Mouse (Mus musculus): ENCODE data around the gene Mapkapk5. TPM values are rescaled to one million over a fixed set of nuclear protein-coding genes. Genes with fewer than 3 reads are reported as not detected.

Mapkapk5 gene
- total and polyA plus RNA-seq, 2 experiments from 2014 or later, result 45.8 to 78.0 TPM

DNA sequence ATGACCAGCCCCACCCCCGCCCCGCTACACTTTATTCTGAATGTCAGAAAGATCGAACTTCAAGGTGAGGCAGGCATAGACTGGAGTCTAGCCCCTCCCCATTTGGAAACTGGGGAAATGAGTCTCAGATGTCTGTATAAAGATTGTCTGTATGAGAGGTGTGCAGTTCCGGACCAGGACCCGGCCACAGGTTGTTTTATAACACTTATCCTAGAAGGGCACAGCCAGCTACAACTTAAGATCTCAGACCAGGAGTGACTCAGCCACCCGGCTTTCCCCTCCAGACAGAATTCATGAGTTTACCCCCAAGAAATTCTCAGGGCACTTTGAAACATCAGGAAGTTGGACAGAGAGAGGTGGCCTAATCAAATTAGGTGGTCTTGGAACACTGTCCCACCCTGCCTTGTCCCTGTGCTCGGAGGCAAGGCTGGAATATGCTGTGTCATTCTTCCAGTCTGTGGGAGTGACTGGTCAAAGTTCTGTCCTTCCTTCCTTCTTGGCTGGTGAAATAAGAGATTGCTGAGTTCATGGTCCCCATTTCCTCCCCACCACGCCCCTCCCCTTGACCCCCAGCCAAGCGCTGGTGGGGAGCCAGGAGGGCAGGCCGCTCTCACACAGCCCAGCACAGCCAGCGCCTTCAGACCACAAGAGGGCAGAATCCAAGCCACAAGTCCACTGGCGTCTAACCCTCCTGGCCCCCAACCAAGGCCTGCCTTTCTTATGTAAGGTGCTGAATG is 38.2 kb upstream of the Mapkapk5 start:
- H3K27me3 ChIP-seq (ENCODE audit: insufficient read depth, low read length), result no peaks in the 10 kb centered on the region
- H3K36me3 ChIP-seq (ENCODE audit: insufficient read depth, low read length), result peaks cover 10% of the 10 kb centered on the region
- no peaks in the 10 kb centered on the region for H3K9me3 ChIP-seq (ENCODE audit: low read length)
- TF ChIP-seq CTCF (IDR thresholded peaks at IDR 0.05), result peak; percentile 72
- no peak overlapping the region for H3K9ac ChIP-seq (replicated peaks; ENCODE audit: low read length, poor library complexity, severe bottlenecking)
- no peak overlapping the region for H3K4me2 ChIP-seq (ENCODE audit: low read depth, low read length, poor library complexity, severe bottlenecking)
- H3K4me1 ChIP-seq (ENCODE audit: insufficient read depth, low read length), result no peaks in the 10 kb centered on the region
- no peak overlapping the region for H3K27ac ChIP-seq (ENCODE audit: low read depth, low read length)
- ATAC-seq (ENCODE audit: low FRiP score) (no peak), DNase-seq (ENCODE audit: low spot score) (peak; percentile 79)
- WGBS, result 56% methylated on average over 12 of the region's 12 CpGs
- no peak overlapping the region for H3K4me3 ChIP-seq (ENCODE audit: low read depth, low read length)

DNA sequence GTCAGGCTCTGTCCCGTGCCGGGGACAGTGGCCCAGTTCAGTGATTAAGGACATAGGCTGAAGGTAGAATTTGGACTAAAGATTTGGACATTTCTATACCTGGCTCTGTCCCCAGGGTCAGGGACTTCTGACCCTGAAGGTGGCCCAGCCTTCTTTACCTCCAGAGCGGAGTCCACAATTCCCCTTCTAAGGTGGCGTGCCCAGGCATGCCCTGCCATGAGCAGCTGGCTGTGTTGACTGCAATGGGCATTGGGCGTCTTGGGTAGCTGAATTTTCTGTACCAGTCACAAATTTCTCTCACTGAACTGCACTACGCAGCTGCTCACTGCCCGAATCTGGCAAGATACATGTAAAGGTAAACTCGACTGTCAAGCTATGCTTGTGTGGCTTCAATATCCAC is 36.2 kb upstream of the Mapkapk5 start:
- Histone ChIP-seq H3K36me3 (ENCODE audit: insufficient read depth, low read length) (peaks cover 18% of the 10 kb centered on the region), H3K27me3 (ENCODE audit: insufficient read depth, low read length) (no peaks in the 10 kb centered on the region), H3K4me2 (ENCODE audit: low read depth, low read length, poor library complexity, severe bottlenecking) (no peak overlapping the region), H3K27ac (ENCODE audit: low read depth, low read length) (no peak overlapping the region), H3K4me3 (ENCODE audit: low read depth, low read length) (no peak overlapping the region), H3K9me3 (ENCODE audit: low read length) (no peaks in the 10 kb centered on the region), H3K4me1 (ENCODE audit: insufficient read depth, low read length) (no peaks in the 10 kb centered on the region), H3K9ac (replicated peaks; ENCODE audit: low read length, poor library complexity, severe bottlenecking) (no peak overlapping the region)
- ATAC-seq (ENCODE audit: low FRiP score) (no peak), DNase-seq (ENCODE audit: low spot score) (no peak)
- TF ChIP-seq CTCF (IDR thresholded peaks at IDR 0.05), result no peak
- WGBS, result 96% methylated on average over 8 of the region's 8 CpGs

DNA sequence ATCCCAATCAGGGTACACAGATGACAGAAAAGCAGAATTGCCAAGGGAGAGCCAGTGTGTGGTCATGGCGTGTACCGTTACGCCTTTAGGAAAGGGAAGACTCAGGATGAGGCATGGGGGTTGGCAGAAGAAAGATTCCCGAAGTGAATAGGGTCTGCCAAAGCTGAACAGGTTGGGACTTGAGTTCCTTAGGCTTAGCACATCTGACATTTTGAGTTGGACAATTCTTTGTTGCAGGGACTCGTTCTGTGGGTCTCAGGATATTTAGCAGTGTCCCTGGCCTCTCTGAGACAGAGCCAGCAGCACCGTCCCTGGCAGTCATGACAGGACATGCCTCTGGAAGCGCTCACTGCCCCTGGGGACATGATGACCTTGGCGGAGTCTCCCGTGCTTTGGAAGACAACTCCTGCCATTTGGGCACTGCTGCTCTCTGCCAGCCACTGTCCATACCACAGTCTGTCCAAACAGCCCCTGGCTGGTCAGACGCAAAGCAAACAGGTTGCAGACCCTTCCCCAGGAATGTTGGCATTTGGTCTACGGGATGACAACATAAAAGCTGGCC is 31.3 kb upstream of the Mapkapk5 start:
- Histone ChIP-seq H3K4me3 (ENCODE audit: low read depth, low read length) (no peak overlapping the region), H3K9me3 (ENCODE audit: low read length) (no peaks in the 10 kb centered on the region), H3K4me1 (ENCODE audit: insufficient read depth, low read length) (no peaks in the 10 kb centered on the region), H3K27me3 (ENCODE audit: insufficient read depth, low read length) (no peaks in the 10 kb centered on the region), H3K4me2 (ENCODE audit: low read depth, low read length, poor library complexity, severe bottlenecking) (no peak overlapping the region), H3K9ac (replicated peaks; ENCODE audit: low read length, poor library complexity, severe bottlenecking) (no peak overlapping the region), H3K36me3 (ENCODE audit: insufficient read depth, low read length) (peaks cover 40% of the 10 kb centered on the region), H3K27ac (ENCODE audit: low read depth, low read length) (no peak overlapping the region)
- DNase-seq (ENCODE audit: low spot score), result no peak
- no peak for ATAC-seq (ENCODE audit: low FRiP score)
- TF ChIP-seq CTCF (IDR thresholded peaks at IDR 0.05), result no peak
- 89% methylated on average over 11 of the region's 11 CpGs for WGBS

DNA sequence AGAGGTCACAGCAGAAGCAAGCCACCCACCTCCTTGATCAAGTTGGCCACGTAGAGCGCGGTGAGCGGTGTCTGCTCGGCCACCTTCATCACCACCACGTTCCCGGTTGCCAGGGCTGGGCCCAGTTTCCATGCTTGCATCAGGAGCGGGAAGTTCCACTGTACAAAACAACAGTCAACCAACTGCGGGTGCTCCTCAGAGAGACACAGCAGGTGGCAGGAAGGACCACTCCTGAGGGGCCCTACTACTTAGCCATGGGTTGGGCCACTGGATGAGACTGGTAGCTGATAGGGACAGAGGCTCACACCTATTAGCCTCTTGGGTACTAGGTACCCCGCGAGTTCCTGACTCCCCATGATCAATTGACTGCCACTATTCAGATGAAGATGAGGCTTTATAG is 30.2 kb upstream of the Mapkapk5 start:
- H3K4me3 ChIP-seq (ENCODE audit: low read depth, low read length), result no peak overlapping the region
- H3K4me2 ChIP-seq (ENCODE audit: low read depth, low read length, poor library complexity, severe bottlenecking), result no peak overlapping the region
- WGBS, result 97% methylated on average over 11 of the region's 11 CpGs
- H3K9ac ChIP-seq (replicated peaks; ENCODE audit: low read length, poor library complexity, severe bottlenecking), result no peak overlapping the region
- no peaks in the 10 kb centered on the region for H3K27me3 ChIP-seq (ENCODE audit: insufficient read depth, low read length)
- H3K9me3 ChIP-seq (ENCODE audit: low read length), result no peaks in the 10 kb centered on the region
- peaks cover 48% of the 10 kb centered on the region for H3K36me3 ChIP-seq (ENCODE audit: insufficient read depth, low read length)
- H3K27ac ChIP-seq (ENCODE audit: low read depth, low read length), result no peak overlapping the region
- ATAC-seq (ENCODE audit: low FRiP score), result no peak
- TF ChIP-seq CTCF (IDR thresholded peaks at IDR 0.05), result no peak
- no peak for DNase-seq (ENCODE audit: low spot score)
- H3K4me1 ChIP-seq (ENCODE audit: insufficient read depth, low read length), result no peaks in the 10 kb centered on the region

DNA sequence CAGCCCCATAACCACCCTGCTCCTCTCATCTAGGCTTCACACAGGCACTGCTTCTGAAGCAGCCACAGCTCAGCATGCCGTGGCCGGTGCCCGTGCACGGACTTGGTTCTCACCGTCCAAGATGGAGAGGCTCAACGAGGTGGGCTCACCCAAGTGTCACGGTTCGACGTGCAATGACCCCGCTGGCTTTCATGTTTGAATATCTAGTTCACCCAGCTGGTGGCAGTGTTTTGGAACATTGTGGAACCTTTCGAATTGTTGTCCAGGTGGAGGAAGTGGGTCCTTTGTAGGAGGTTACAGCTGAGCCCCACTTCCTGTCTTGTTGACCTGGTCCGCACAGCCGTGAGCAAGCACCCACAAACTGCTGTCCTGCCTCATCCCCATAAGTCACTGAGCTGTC is 28.4 kb upstream of the Mapkapk5 start:
- DNase-seq (ENCODE audit: low spot score) (no peak), ATAC-seq (ENCODE audit: low FRiP score) (no peak)
- no peak overlapping the region for H3K27ac ChIP-seq (ENCODE audit: low read depth, low read length)
- no peaks in the 10 kb centered on the region for H3K9me3 ChIP-seq (ENCODE audit: low read length)
- H3K27me3 ChIP-seq (ENCODE audit: insufficient read depth, low read length), result no peaks in the 10 kb centered on the region
- no peak overlapping the region for H3K4me2 ChIP-seq (ENCODE audit: low read depth, low read length, poor library complexity, severe bottlenecking)
- no peak for TF ChIP-seq CTCF (IDR thresholded peaks at IDR 0.05)
- peaks cover 49% of the 10 kb centered on the region for H3K36me3 ChIP-seq (ENCODE audit: insufficient read depth, low read length)
- H3K9ac ChIP-seq (replicated peaks; ENCODE audit: low read length, poor library complexity, severe bottlenecking), result no peak overlapping the region
- no peak overlapping the region for H3K4me3 ChIP-seq (ENCODE audit: low read depth, low read length)
- WGBS, result 88% methylated on average over 13 of the region's 13 CpGs
- no peaks in the 10 kb centered on the region for H3K4me1 ChIP-seq (ENCODE audit: insufficient read depth, low read length)

DNA sequence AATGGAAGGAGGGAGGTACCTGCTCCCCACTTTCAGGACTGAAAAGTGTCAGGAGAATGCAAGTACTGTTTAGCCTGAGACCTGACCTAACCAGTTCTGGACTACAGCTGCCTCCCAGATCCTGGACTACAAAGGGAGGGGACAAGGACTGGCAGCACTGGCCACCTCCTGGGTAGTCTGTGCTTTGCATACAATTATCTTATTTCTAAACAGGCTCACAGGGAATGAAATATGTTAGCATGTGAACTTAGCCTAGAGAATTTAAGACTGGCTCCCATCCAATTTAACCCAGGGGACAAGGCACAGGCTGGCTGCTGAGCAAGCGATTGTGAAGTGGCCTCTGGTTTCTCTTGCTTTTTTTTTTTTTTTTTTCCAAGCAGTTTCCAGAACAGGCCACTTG is 25.1 kb upstream of the Mapkapk5 start:
- DNase-seq (ENCODE audit: low spot score), result no peak
- H3K4me3 ChIP-seq (ENCODE audit: low read depth, low read length), result no peak overlapping the region
- H3K4me1 ChIP-seq (ENCODE audit: insufficient read depth, low read length), result no peaks in the 10 kb centered on the region
- WGBS, result 73% methylated on average over 1 of the region's 1 CpGs
- ATAC-seq (ENCODE audit: low FRiP score), result no peak
- no peak overlapping the region for H3K4me2 ChIP-seq (ENCODE audit: low read depth, low read length, poor library complexity, severe bottlenecking)
- no peak overlapping the region for H3K27ac ChIP-seq (ENCODE audit: low read depth, low read length)
- no peak overlapping the region for H3K9ac ChIP-seq (replicated peaks; ENCODE audit: low read length, poor library complexity, severe bottlenecking)
- H3K27me3 ChIP-seq (ENCODE audit: insufficient read depth, low read length), result no peaks in the 10 kb centered on the region
- no peak for TF ChIP-seq CTCF (IDR thresholded peaks at IDR 0.05)
- H3K9me3 ChIP-seq (ENCODE audit: low read length), result no peaks in the 10 kb centered on the region
- H3K36me3 ChIP-seq (ENCODE audit: insufficient read depth, low read length), result peaks cover 43% of the 10 kb centered on the region

All from midbrain, postnatal 0 days (tissue).